Mouse (Mus musculus): Measurements from ENCODE around the gene Cyld.

GRCm38 (mm10) chr8:88755175-88755791 lies 58.5 kb downstream of the Cyld start:
- TF ChIP-seq CTCF (IDR thresholded peaks at IDR 0.05; ENCODE audit: insufficient read depth, low read depth, low read length) (0 out of 2 replicates have a peak, but pooled peaks have one; percentile 6), POLR2A (IDR thresholded peaks at IDR 0.05; ENCODE audit: insufficient read depth, low read depth, low read length) (no peak)

All from olfactory bulb, adult 2 months (tissue).